Mouse (Mus musculus): ENCODE results near the gene Ncapg. TPM values are rescaled to one million over a fixed set of nuclear protein-coding genes. Genes with fewer than 3 reads are reported as not detected.

Gene Ncapg
- 7.7 and 8.2 TPM in 2 replicates for polyA plus RNA-seq (2012)

DNA sequence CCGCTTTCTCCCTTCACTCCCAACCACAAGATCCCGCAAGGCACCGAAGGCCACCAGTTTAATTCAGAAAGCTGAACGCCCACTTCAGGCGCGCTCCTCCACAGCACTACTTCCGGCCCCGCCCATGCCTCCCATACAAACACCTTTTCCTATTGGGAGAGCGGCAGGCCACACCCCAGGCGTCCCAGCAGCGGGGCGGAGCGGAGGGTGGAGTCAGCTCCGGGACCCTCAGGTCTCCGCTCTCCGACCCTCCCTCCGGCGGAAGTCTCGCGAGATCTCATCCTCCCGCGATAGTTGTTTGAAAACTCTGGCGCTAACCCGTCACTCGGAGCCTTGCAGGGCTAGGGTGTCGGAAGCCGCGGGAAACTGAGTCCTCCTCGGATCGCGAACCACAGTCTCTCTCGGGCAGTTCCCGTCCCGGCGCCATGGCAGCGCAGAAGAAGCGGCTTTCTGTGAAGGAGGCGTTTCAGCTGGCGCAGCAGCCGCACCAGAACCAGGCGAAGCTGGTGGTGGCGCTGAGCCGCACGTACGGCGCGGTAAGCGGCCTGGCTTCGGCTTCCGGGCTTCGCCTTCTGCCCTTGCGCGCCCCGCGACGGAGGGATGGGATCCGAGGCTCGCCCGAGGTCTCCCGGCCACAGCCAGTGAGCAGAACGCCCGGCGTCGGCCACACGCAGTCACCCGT lies at the start of gene Ncapg:
Ncapg (plus strand) TSS at position 322 of the 682 bp plus-strand sequence.
- no peak for TF ChIP-seq GATA1 (IDR thresholded peaks at IDR 0.05; ENCODE audit: low read length)

DNA sequence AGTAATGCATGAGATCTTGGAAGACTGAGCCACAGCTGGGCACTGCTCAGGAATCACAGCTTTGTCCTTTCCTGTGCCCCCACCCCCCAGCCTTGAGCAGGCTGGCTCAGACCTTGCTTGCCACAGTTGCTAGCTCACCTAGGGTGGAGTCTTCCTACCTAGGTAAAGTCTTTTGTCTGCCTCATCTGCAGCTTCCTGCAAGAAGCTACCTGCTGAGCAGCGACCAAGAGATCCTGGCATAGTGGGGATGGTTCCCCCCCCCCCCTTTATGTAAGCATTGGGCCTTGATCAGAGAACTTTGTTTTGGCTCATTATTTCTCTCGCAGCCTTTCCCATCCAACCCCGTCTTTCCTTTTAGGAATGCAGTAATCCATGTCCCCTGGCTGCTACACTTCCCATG lies 48.2 kb upstream of the Ncapg start:
- no peak for TF ChIP-seq GATA1 (IDR thresholded peaks at IDR 0.05; ENCODE audit: low read length)

DNA sequence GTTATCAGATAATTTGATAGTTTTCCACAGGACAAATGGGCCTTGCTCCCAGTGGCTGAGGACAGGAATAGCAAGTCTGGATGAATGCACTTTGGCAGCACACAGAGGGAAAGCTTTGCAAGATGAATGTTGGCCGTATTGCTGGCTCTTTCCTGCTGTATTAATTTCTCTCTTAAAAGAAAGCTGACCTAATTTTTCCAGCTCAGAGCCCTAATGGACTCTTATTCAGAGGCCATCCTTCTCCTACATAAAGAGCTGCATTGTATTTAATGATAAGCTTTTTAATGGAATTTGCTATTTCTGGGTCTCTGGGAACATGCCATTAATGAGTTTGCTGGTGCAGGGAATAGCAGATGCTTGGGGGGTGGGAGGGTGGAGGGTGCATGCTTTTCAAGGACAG lies 41.9 kb upstream of the Ncapg start:
- TF ChIP-seq GATA1 (IDR thresholded peaks at IDR 0.05; ENCODE audit: low read length): no peak

DNA sequence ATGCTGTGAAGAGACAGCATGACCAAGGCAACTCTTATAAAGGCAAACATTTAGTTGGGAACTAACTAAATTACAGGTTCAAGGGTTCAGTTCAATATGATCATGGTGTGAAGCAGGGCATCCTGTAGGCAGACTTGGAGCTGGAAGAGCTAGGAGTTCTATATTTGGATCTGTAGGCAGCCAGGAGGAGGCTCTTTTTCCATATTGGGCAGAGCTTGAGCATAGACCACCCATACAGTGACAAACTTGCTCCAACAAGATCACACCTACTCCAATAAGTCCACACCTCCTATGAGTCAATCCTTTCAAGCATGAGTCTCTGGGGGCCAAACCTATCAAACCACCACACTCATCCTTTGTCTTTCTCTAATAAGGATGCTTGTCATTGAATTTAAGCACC lies 40.2 kb upstream of the Ncapg start:
- no peak for TF ChIP-seq GATA1 (IDR thresholded peaks at IDR 0.05; ENCODE audit: low read length)

DNA sequence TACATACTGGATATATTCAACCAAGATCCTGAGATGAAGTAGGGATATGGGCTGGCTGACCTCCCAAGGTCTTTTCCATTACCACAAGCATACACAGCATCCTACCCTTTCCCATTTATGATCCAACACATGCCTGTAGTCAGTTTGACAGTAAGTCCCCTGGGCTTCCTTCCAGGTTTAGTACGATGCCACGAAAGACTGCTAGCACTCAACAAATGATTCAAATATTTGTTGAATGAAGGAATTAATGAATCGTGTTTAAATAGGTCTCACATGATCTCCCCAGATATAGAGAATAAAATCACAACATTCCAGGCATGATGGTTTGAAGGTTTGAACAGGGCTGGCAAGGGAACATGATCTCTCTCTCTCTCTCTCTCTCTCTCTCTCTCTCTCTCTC lies 31.3 kb upstream of the Ncapg start:
- TF ChIP-seq GATA1 (IDR thresholded peaks at IDR 0.05; ENCODE audit: low read length): no peak

DNA sequence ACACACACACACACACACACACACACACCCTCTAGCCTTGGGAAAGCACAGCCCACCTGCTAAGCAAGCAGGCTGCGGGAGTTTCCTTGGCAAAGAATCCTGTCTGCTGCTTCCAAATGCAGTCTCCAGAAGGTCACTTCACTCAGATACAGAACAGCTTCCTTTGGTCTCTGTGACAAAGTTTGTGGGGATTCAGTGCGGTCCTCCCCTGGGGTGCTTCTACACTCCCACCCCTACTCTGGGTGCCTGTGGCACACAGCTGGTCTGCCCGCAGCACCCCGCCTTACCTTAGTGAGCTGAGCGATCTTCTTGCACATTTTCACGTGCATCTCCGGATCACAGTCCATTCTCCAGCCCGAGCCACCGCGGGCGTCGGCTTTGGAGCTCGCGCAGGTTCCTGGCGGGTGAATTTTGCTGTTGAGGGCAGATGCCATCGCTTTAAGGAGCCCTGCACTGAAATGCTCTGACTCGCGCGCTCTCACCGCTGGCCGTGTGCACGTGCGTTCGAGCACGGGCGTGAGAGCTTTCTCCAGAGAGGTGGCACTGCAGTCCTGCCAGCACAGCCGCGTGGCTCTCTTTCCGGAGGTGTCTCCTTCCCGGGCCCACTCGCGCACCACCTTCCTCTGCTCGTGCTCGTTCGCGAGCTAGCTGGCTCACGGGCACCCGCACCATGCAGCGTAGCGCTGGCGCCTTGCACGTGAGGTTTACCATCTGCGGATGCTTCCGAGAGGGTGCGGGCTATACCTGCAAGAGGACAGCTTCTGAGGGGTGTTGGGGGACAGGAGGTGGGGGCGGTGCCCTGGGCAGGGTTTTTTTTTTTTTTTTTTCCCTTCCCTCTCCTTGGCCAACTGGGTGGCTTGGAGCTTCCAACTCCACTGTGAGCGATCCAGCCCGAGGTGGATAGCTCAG lies 30.7 kb upstream of the Ncapg start, which contains the start of gene Fam184b:
Fam184b (minus strand) TSS at position 809 of the 909 bp plus-strand sequence.
- no peak for TF ChIP-seq GATA1 (IDR thresholded peaks at IDR 0.05; ENCODE audit: low read length)

DNA sequence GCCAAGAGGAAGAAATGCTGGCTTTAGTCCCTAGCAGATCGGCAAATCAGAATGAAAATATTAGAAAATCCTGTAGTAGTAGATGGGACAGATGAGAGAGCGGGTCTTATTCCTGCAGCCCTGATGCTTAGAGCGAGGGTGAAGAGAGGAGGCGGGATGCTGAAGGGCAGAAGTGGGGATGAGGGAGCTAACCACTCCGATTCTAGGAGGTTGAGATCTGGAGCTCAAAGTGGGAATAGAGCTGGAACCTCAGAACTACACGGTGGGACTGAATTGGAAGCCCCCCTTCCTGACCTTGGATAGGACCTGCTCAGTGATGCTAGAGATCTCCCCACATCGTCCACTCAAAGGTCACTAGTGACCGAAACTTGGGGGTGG lies 30.0 kb upstream of the Ncapg start:
- no peak for TF ChIP-seq GATA1 (IDR thresholded peaks at IDR 0.05; ENCODE audit: low read length)

DNA sequence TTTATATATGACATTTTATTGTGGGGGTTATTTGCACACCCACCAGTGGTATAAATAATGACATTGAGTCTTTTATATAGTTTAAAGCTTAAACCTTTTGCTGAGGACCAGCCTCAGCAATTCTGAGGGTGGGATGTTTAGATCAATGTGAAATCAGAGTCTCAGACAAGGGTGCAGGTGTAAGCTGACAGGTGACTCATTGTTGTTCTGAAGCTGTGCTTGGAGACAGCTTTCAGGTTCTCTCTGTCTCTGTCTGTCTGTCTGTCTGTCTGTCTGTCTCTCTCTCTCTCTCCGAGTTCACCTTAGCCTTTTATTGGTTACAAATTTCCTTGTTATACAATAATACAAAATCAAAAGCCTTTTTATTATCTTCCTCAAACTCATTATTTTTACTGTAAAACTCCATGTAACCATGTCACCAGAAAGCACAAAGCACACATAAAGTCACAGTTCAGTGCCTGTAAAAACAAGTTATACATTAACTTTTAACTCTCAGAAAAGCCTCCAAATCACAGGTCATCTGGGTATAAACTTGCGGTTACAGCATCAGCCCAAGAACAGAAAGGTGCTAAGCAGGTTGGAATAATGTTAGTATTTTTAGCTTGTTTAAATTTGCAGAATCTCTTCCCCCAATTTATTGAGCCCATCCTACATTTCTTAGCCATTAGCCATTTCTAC lies 18.6 kb upstream of the Ncapg start:
- TF ChIP-seq GATA1 (IDR thresholded peaks at IDR 0.05; ENCODE audit: low read length): no peak

DNA sequence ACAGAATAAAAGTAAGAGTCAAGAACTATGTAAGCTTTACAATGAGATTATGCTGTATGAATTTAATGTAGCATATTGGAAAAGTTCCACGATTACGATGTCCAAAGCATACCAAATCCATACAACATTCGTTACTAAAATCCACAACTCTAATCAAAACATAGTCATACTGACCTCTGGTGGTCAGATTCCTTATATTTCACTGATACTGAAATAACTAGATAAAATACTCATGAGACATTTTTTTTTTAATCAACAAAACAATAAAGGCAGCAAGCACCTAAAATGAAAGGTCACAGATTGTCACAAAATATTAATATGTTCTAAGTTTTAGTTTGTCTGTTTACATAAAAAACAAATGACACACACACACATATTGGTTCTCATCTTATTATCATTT lies 1.4 kb upstream of the Ncapg start:
- no peak for TF ChIP-seq GATA1 (IDR thresholded peaks at IDR 0.05; ENCODE audit: low read length)

DNA sequence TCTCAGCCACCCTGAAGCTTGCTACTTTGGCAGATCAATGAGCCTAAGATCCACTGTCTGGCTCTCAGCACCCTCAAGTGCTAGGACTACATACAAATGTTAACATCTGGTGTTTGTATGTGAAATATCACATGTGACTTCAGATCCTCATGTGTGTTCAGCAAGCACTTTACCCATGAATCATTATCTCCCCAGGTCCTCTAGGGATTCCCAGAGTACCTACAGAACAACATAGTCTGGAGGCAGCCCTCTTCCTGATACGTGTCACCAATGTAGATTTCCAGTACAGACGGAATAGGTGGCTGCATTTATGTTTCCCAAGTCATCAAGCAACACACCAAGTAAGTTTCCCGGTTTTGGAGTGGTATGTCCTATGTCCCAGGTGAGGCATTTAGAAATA lies 888 bp upstream of the Ncapg start:
- no peak for TF ChIP-seq GATA1 (IDR thresholded peaks at IDR 0.05; ENCODE audit: low read length)

DNA sequence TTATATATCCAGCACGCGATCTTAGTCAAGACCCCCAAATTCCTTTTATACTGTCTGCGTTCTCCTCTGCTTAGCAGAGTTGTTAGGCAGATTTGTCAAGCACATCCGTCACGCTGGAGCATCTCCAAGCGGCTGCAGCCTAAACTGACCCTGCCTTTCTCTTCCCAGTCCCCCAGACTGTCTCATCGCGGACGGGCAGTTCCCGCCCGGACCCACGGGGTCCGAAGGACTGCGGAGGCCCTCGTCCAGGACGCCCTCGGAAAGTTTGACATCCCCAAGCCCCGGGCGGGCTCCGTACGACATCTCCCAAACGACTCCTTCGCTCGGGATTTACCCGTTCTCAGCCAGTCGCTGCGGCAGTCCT lies 503 bp upstream of the Ncapg start:
- TF ChIP-seq GATA1 (IDR thresholded peaks at IDR 0.05; ENCODE audit: low read length): no peak

DNA sequence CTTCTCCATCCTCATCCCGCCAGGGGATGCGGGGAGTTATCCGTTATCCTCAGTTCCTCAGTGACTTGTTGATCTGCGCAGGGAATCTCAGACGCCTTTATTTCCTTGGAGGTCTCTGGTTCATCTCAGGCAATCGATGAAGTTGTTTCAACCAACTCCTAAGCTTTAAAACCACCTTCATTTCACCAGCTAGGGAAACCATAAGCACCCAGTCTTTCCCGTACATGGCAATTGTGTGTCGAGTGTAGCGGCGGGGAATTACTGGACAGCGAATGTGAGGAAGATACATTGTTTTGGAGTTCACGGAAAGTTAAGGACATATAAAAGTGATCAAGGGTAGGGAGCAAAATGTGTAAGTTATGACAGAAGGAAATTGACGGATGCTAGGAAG lies 556 bp downstream of the Ncapg start:
- no peak for TF ChIP-seq GATA1 (IDR thresholded peaks at IDR 0.05; ENCODE audit: low read length)

DNA sequence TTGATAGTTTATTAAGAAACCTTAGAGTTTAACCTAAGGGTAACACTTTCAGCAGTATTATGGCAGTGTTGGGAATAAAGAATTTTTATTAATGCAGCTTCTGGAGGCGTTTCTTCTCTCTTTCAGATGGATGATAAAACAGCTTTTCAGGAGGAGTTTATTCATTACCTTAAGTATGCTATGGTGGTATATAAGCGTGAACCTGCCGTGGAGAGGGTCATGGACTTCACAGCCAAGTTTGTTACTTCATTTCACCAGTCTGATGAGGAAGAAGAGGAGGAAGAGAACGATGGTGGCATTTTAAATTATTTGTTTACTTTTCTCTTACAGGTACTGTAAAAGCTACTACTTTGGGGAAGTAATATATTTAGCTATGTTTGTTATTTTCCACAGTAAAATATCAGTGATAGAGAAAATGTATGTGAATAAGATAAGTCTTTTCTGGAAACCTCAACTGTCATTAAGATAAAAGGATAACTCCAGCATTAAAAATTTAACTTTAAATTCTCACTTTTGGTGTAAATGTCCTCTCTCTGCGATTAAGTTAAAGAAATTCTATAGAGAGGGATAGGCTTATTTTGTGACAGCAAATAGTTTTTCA lies 1.3 kb downstream of the Ncapg start:
- no peak for TF ChIP-seq GATA1 (IDR thresholded peaks at IDR 0.05; ENCODE audit: low read length)

DNA sequence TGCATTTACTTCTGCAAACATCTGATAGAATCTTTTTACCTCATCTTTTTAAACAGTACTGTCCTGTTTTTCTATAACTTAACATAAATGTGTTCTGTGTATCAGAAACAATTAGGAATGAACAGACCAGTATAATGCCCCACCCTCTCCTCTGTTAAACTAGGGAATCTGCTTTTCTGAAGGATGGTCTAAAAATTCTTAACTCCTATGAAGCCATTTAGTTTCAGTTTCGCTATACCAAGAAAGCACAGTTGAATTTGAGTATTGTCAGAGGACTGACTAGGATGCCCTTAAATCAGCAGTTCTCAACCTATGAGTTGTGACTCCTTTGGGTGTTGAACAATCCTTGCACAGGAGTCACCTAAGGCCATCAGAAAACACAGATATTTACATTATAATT lies 5.3 kb downstream of the Ncapg start:
- no peak for TF ChIP-seq GATA1 (IDR thresholded peaks at IDR 0.05; ENCODE audit: low read length)

DNA sequence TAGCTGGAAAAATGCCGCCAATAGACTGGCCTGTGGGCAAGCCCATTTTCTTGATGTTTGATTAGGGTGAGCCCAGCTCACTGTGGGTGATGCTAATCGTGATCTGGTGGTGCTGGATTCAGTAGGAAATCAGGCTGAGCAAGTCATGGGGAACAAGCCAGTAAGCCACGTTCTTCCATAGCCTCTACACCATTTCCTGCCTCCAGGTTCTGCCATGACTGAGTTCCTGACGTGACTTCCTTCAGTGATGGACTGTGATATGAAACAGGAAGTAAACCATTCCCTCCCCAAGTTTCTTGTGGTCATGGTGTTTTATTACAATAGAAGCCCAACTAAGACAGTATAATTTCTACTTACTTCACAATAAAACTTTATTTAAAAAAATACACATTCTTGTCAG lies 7.9 kb downstream of the Ncapg start:
- no peak for TF ChIP-seq GATA1 (IDR thresholded peaks at IDR 0.05; ENCODE audit: low read length)

DNA sequence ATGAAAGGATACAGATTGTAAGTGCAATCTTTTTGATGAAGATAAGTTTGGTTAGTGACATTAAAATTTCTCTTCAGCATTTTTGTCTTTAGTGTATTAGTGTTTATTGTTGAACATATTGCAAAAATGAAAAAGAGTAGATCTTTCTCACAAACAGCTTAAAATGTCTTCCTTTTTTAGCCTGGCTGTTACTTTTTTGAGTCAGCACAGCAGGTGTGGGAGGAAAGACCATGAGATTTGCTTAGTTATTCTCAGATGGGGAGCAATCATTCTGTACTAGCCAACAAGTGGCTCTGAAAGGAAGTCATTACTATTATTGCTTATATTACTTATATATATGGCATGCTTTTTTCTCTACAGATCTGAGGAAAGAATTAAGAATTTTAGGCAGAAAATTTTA lies 10.2 kb downstream of the Ncapg start:
- no peak for TF ChIP-seq GATA1 (IDR thresholded peaks at IDR 0.05; ENCODE audit: low read length)
